In the genomic region with DNA sequence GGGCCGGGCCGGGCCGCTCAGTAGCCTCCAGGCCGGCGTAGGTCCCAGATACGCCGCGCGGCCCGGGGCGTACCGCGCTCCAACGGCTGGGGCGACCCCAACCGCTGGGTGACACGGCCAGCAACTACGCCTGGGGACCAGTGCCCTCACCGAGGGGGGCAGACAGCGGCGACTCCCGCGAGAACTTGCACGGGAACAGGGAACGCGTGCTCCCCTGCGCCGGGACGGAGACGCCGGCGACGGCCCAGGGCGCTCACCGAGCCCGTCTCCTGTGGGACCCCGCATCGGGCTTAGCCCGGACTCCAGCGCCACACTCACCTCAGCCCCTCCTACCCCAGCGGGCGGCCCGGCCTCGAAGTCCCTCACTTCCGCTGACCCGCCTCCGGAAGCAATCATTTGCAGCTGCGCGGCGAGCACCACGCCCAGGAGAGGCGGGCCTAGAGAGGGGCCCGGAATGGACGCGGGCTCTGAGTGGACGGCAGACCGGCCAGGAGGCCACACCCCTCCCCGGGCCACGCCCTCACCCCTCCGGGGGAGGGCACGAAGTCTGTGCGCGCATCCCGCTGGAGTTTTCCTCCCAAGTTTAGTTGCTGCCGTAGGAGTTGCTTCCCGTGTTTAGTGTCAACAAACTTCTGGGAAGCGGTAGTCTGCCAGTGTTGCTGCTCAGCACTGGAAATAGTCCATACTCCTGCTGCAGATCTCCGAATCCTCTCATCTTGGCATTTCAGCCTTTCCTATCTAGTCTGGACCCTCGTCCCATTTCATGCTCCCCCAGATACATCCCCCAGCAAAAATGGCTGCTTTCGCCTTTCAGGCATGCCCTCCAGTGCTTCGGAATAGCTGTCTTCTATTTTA, we compare ENCODE assay signal across 2 mouse cellular contexts.
TF ChIP-seq lines count a peak whose summit lies in the region.

A gene (minus strand): TSS at position 456 of the 855 bp plus-strand sequence.

TF ChIP-seq in C2C12, 6 proteins besides CTCF, POLR2A, EP300 and RAD21 (continued from another document):
- no peak for TF ChIP-seq MAX (IDR thresholded peaks at IDR 0.05)

TF ChIP-seq in myocyte, 11 proteins besides CTCF, POLR2A, EP300 and RAD21 (continued from another document):
- TF ChIP-seq MYOG (IDR thresholded peaks at IDR 0.05; ENCODE audit: control insufficient read depth in 1 of 3, insufficient read depth in 1 of 3, insufficient read length in 2 of 3, low read depth in 2 of 3) (peak in 1 of 3 experiments; percentile 35), TCF3 (IDR thresholded peaks at IDR 0.05; ENCODE audit: insufficient read length, low read depth) (no peak), SRF (IDR thresholded peaks at IDR 0.05; ENCODE audit: control insufficient read depth, insufficient read length, low read depth) (peak; percentile 65), MAX (IDR thresholded peaks at IDR 0.05; ENCODE audit: low read depth) (no peak), E2F4 (IDR thresholded peaks at IDR 0.05; ENCODE audit: insufficient read depth) (no peak), MYOD1 (IDR thresholded peaks at IDR 0.05; ENCODE audit: control insufficient read depth in 1 of 3, insufficient read length in 2 of 3, low read depth in 2 of 3) (peak in 2 of 3 experiments; percentile 6 to 19)
